Comparison of ENCODE assay signal across 9 mouse cellular contexts in the genomic region with DNA sequence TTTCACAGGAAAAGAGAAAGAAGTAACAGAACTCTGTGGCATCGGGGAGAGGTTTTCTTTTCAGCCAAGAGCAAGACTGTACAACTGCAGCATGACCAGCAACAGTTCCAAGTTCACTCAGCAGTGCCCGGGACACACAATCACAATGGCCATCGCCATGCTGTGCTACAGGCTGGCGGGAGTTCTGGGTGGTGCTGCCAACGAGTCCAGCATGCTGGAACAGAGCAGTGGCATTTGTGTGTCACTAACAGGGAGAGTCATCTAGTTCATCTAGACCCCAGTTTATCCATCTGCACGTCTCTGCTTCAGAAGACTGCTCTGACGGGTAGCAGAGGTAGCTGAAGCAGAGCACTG.
DNase-seq lines count a peak whose midpoint lies in the region; ATAC-seq lines count a peak whose summit lies in the region.
"Had no signal": no experiment of that assay in that cellular context is flagged by ENCODE, and none has a peak within 500 bp of the region (broad histone marks: within the 10 kb centered on the region; RNA-seq: fewer than 3 reads in every experiment).

No protein-coding gene starts in this region.

- no peaks in the 10 kb centered on the region for H3K27me3 ChIP-seq in stomach, embryonic 15.5 days (replicated peaks)
- H3K27me3 ChIP-seq in midbrain, embryonic 15.5 days (replicated peaks): no peaks in the 10 kb centered on the region
- H3K27me3 ChIP-seq: neural tube, embryonic 12.5 days had no signal

- peak overlapping the region; percentile 33 for H3K27ac ChIP-seq in stomach, embryonic 15.5 days
- H3K27ac ChIP-seq in midbrain, embryonic 15.5 days: no peak overlapping the region
- H3K27ac ChIP-seq: neural tube, embryonic 12.5 days had no signal

- no peaks in the 10 kb centered on the region for H3K9me3 ChIP-seq in stomach, embryonic 15.5 days
- no peaks in the 10 kb centered on the region for H3K9me3 ChIP-seq in midbrain, embryonic 15.5 days
- H3K9me3 ChIP-seq: neural tube, embryonic 12.5 days had no signal

- no peak overlapping the region for H3K4me2 ChIP-seq in stomach, embryonic 15.5 days
- no peak overlapping the region for H3K4me2 ChIP-seq in midbrain, embryonic 15.5 days
- H3K4me2 ChIP-seq: neural tube, embryonic 12.5 days had no signal

- peaks cover 25% of the 10 kb centered on the region for H3K4me1 ChIP-seq in stomach, embryonic 15.5 days
- H3K4me1 ChIP-seq in midbrain, embryonic 15.5 days: 0 out of 2 replicates have a peak, but pooled peaks cover 3% of the 10 kb centered on the region

- no peaks in the 10 kb centered on the region for H3K36me3 ChIP-seq in stomach, embryonic 15.5 days
- H3K36me3 ChIP-seq in midbrain, embryonic 15.5 days (replicated peaks): 0 out of 2 replicates have a peak, but pooled peaks cover 2% of the 10 kb centered on the region

- H3K4me3 ChIP-seq in stomach, embryonic 15.5 days (replicated peaks): no peak overlapping the region
- H3K4me3 ChIP-seq in midbrain, embryonic 15.5 days: no peak overlapping the region
- H3K4me3 ChIP-seq: neural tube, embryonic 12.5 days had no signal

- peak; percentile 47 for DNase-seq in layer of hippocampus, adult 9-11 months
- DNase-seq in layer of hippocampus, postnatal 25 days (ENCODE audit: extremely low spot score in 1 of 2, low spot score in 1 of 2): no peak
- peak; percentile 62 for DNase-seq in cerebellum, adult 11 months
- DNase-seq in kidney, adult 9 months: peak; percentile 51
- no peak for DNase-seq in ovary, postnatal 14 days (ENCODE audit: low spot score)

- 51% methylated on average over 7 of the region's 7 CpGs for WGBS in stomach, embryonic 15.5 days
- WGBS in midbrain, embryonic 15.5 days: 71% methylated on average over 7 of the region's 7 CpGs

- H3K9ac ChIP-seq in stomach, embryonic 15.5 days: no peak overlapping the region; the same call in 1 of the 2 replicates
- no peak overlapping the region for H3K9ac ChIP-seq in midbrain, embryonic 15.5 days
- H3K9ac ChIP-seq: neural tube, embryonic 12.5 days had no signal

- ATAC-seq in erythroblast, adult 5-6 weeks (replicated peaks; ENCODE audit: low FRiP score, poor library complexity, severe bottlenecking): peak; percentile 27; the same call in 1 of the 2 replicates
- no peak for ATAC-seq in stomach, embryonic 15.5 days (ENCODE audit: insufficient read depth, low FRiP score, low read depth)
- ATAC-seq in midbrain, embryonic 15.5 days (replicated peaks): no peak

Comparison
In these comparisons a context has a peak if more than half of its experiments do, and no peak if none do; other contexts are left out.
1. DNase-seq: peak in layer of hippocampus, adult 9-11 months (single experiment), cerebellum, adult 11 months (single experiment) and kidney, adult 9 months (single experiment); none in layer of hippocampus, postnatal 25 days (0 of 2) and ovary, postnatal 14 days (single experiment).